ENCODE assay signal across 9 mouse cellular contexts in genomic region chr5:96163396-96164020, GRCm38 (mm10). TPM values are rescaled to one million over a fixed set of nuclear protein-coding genes. Genes with fewer than 3 reads are reported as not detected.
DNase-seq lines count a peak whose midpoint lies in the region; ATAC-seq and TF ChIP-seq lines count a peak whose summit lies in the region.
"Had no signal": no experiment of that assay in that cellular context is flagged by ENCODE, and none has a peak within 500 bp of the region (broad histone marks: within the 10 kb centered on the region; RNA-seq: fewer than 3 reads in every experiment).

No protein-coding gene starts in this region.

- no peak for TF ChIP-seq CTCF in CH12.LX (conservative IDR thresholded peaks at IDR 0.05 in 1 of 2, IDR thresholded peaks at IDR 0.05 in 1 of 2; ENCODE audit: low read depth in 2 of 2, low read length in 2 of 2)
- TF ChIP-seq CTCF in forebrain, postnatal 0 days (IDR thresholded peaks at IDR 0.05; ENCODE audit: low read depth) = no peak

- TF ChIP-seq EP300 in CH12.LX (IDR thresholded peaks at IDR 0.05; ENCODE audit: low read length) = peak; percentile 82

- peak overlapping the region; percentile 70 for H3K9ac ChIP-seq in heart, embryonic 12.5 days
- peak overlapping the region; percentile 88 for H3K9ac ChIP-seq in CH12.LX (ENCODE audit: insufficient read depth, low read depth)
- peak overlapping the region; percentile 97 for H3K9ac ChIP-seq in forebrain, postnatal 0 days
- peak overlapping the region; percentile 72; the same call in 1 of the 2 replicates for H3K9ac ChIP-seq in midbrain, embryonic 11.5 days (ENCODE audit: low read length)

- no peak for DNase-seq in heart, postnatal 36 days
- DNase-seq in CH12.LX (ENCODE audit: extremely low read depth) = peak; percentile 49
- no peak for DNase-seq in forebrain, postnatal 0 days
- no peak for DNase-seq in midbrain, embryonic 11.5 days (ENCODE audit: low spot score, missing footprints)
- DNase-seq in layer of hippocampus, adult 11-12 months (ENCODE audit: low spot score) = no peak
- DNase-seq in left cerebral cortex, postnatal 25 days (ENCODE audit: low spot score in 2 of 2) = no peak
- no peak for DNase-seq in left cerebral cortex, postnatal 36 days (ENCODE audit: low spot score in 2 of 2)

- TF ChIP-seq RAD21 in CH12.LX (IDR thresholded peaks at IDR 0.05; ENCODE audit: low read depth, low read length) = no peak

- peaks cover 30% of the 10 kb centered on the region for H3K79me2 ChIP-seq in CH12.LX (replicated peaks; ENCODE audit: control insufficient read depth, extremely low read depth, insufficient read depth, poor library complexity, severe bottlenecking)

- intact Hi-C loops in heart, postnatal 36 days (cut with DNase I) = loop anchor here (5.0 to 10.0 kb wide), 3 partner anchors 61 to 189 kb away; no protein-coding TSS in a partner anchor
- intact Hi-C loops in left cerebral cortex, postnatal 25 days (cut with DNase I) = no loop called here
- intact Hi-C loops in left cerebral cortex, postnatal 36 days (cut with DNase I) = loop anchor here (2.0 kb wide), 1 partner anchor 47 kb away; no protein-coding TSS in a partner anchor

- 0 out of 2 replicates have a peak, but pooled peaks cover 5% of the 10 kb centered on the region for H3K9me3 ChIP-seq in heart, embryonic 12.5 days (replicated peaks)
- peaks cover 6% of the 10 kb centered on the region for H3K9me3 ChIP-seq in CH12.LX (replicated peaks; ENCODE audit: low read length)
- no peaks in the 10 kb centered on the region for H3K9me3 ChIP-seq in forebrain, postnatal 0 days (ENCODE audit: low read length)
- H3K9me3 ChIP-seq in midbrain, embryonic 11.5 days (ENCODE audit: control insufficient read depth, low read length) = no peaks in the 10 kb centered on the region

- no peaks in the 10 kb centered on the region for H3K36me3 ChIP-seq in heart, embryonic 12.5 days
- H3K36me3 ChIP-seq in CH12.LX (replicated peaks in 1 of 2; ENCODE audit: control insufficient read depth in 1 of 2, insufficient read depth in 1 of 2, low read length in 1 of 2) = peaks cover 0 to 2% of the 10 kb centered on the region in 2 experiments
- no peaks in the 10 kb centered on the region for H3K36me3 ChIP-seq in forebrain, postnatal 0 days (ENCODE audit: insufficient read depth)
- no peaks in the 10 kb centered on the region for H3K36me3 ChIP-seq in midbrain, embryonic 11.5 days (ENCODE audit: control insufficient read depth, insufficient read depth, low read length)

- H3K27me3 ChIP-seq in heart, embryonic 12.5 days (replicated peaks) = no peaks in the 10 kb centered on the region
- H3K27me3 ChIP-seq in CH12.LX (replicated peaks) = no peaks in the 10 kb centered on the region
- no peaks in the 10 kb centered on the region for H3K27me3 ChIP-seq in forebrain, postnatal 0 days (ENCODE audit: insufficient read depth, low read length)
- H3K27me3 ChIP-seq in midbrain, embryonic 11.5 days (ENCODE audit: control insufficient read depth, insufficient read depth, low read length) = no peaks in the 10 kb centered on the region
- H3K27me3 ChIP-seq: Patski had no signal

- H3K4me2 ChIP-seq in heart, embryonic 12.5 days = peak overlapping the region; percentile 75
- peak overlapping the region; percentile 87 for H3K4me2 ChIP-seq in CH12.LX (ENCODE audit: insufficient read depth, low read depth, poor library complexity, severe bottlenecking)
- peak overlapping the region; percentile 72 for H3K4me2 ChIP-seq in forebrain, postnatal 0 days (ENCODE audit: low read depth)
- peak overlapping the region; percentile 85 for H3K4me2 ChIP-seq in midbrain, embryonic 11.5 days

- 2% methylated on average over 1 of the region's 1 CpGs for WGBS in heart, embryonic 12.5 days
- 0% methylated on average over 1 of the region's 1 CpGs for WGBS in forebrain, postnatal 0 days
- WGBS in midbrain, embryonic 11.5 days = 3% methylated on average over 1 of the region's 1 CpGs

- H3K27ac ChIP-seq in heart, embryonic 12.5 days (ENCODE audit: poor library complexity, severe bottlenecking) = peak overlapping the region; percentile 99
- peak overlapping the region; percentile 99 for H3K27ac ChIP-seq in CH12.LX (ENCODE audit: insufficient read depth, low read depth)
- peak overlapping the region; percentile 99 for H3K27ac ChIP-seq in forebrain, postnatal 0 days (ENCODE audit: low read depth, low read length)
- no peak overlapping the region for H3K27ac ChIP-seq in midbrain, embryonic 11.5 days (ENCODE audit: low read depth, low read length)

- in situ Hi-C loops in CH12.LX (cut with MboI; ENCODE audit: low pct_ligation_motif_present, low pct_unique_long_range_greater_than_20kb, low sequenced_read_pairs) = no loop called here

- dilution Hi-C loops in CH12.LX (cut with MboI; ENCODE audit: extremely low pct_ligation_motif_present, extremely low pct_unique_long_range_greater_than_20kb, low sequenced_read_pairs) = no loop called here

- TF ChIP-seq POLR2A in CH12.LX (IDR thresholded peaks at IDR 0.05; ENCODE audit: low read depth, low read length) = no peak

- peaks cover 14% of the 10 kb centered on the region for H3K4me1 ChIP-seq in heart, embryonic 12.5 days (replicated peaks)
- H3K4me1 ChIP-seq in CH12.LX (ENCODE audit: control insufficient read depth in 1 of 2, insufficient read depth in 2 of 2) = peaks cover 0 to 22% of the 10 kb centered on the region in 2 experiments; a peak in 2 of 4 replicates
- peaks cover 4% of the 10 kb centered on the region for H3K4me1 ChIP-seq in forebrain, postnatal 0 days (ENCODE audit: insufficient read depth)
- peaks cover 9% of the 10 kb centered on the region; the same call in 1 of the 2 replicates for H3K4me1 ChIP-seq in midbrain, embryonic 11.5 days (ENCODE audit: control insufficient read depth, insufficient read depth, low read length)

- ATAC-seq in heart, embryonic 12.5 days (ENCODE audit: insufficient number of reproducible peaks, low FRiP score) = no peak
- no peak for ATAC-seq in forebrain, postnatal 0 days
- no peak for ATAC-seq in midbrain, embryonic 11.5 days (ENCODE audit: low FRiP score)

- peak overlapping the region; percentile 91 for H3K4me3 ChIP-seq in heart, embryonic 12.5 days
- H3K4me3 ChIP-seq in CH12.LX (replicated peaks in 1 of 3; ENCODE audit: low read depth in 2 of 3, low read length in 2 of 3, poor library complexity in 1 of 3) = peak overlapping the region; percentile 74 to 96 (median 87)
- H3K4me3 ChIP-seq in forebrain, postnatal 0 days (ENCODE audit: low read depth, low read length) = peak overlapping the region; percentile 93
- peak overlapping the region; percentile 77 for H3K4me3 ChIP-seq in midbrain, embryonic 11.5 days (ENCODE audit: low read depth, low read length)

TF ChIP-seq in CH12.LX, 34 proteins besides CTCF, POLR2A, EP300 and RAD21 (continues in another document):
- TF ChIP-seq PAX5 (IDR thresholded peaks at IDR 0.05; ENCODE audit: low read length) = no peak
- peak; percentile 88; the same call in 1 of the 2 replicates for TF ChIP-seq MAZ (IDR thresholded peaks at IDR 0.05; ENCODE audit: low read depth, low read length)
- no peak for TF ChIP-seq MXI1 (IDR thresholded peaks at IDR 0.05; ENCODE audit: low read depth, low read length)
- no peak for TF ChIP-seq SMC3 (IDR thresholded peaks at IDR 0.05; ENCODE audit: low read depth, low read length)
- TF ChIP-seq RCOR1 (conservative IDR thresholded peaks at IDR 0.05; ENCODE audit: low read depth, low read length) = 0 out of 2 replicates have a peak, but pooled peaks have one; percentile 34
- TF ChIP-seq MAFK (IDR thresholded peaks at IDR 0.05; ENCODE audit: insufficient replicate concordance, low read length) = 0 out of 2 replicates have a peak, but pooled peaks have one; percentile 40
- 0 out of 2 replicates have a peak, but pooled peaks have one; percentile 18 for TF ChIP-seq SIN3A (IDR thresholded peaks at IDR 0.05; ENCODE audit: low read length)
- peak; percentile 52 for TF ChIP-seq HCFC1 (IDR thresholded peaks at IDR 0.05; ENCODE audit: low read depth, low read length)
- TF ChIP-seq USF1 (IDR thresholded peaks at IDR 0.05; ENCODE audit: low read depth, low read length) = no peak
- peak; percentile 9; the same call in 1 of the 2 replicates for TF ChIP-seq MAX (IDR thresholded peaks at IDR 0.05; ENCODE audit: low read length)
- no peak for TF ChIP-seq GABPA (IDR thresholded peaks at IDR 0.05; ENCODE audit: insufficient replicate concordance, low read depth, low read length)
- no peak for TF ChIP-seq JUN (IDR thresholded peaks at IDR 0.05; ENCODE audit: insufficient read depth, low read depth, low read length)
- TF ChIP-seq ZNF384 (IDR thresholded peaks at IDR 0.05; ENCODE audit: low read depth, low read length) = peak; percentile 99
- no peak for TF ChIP-seq ZKSCAN1 (IDR thresholded peaks at IDR 0.05; ENCODE audit: borderline replicate concordance, low read depth, low read length)
- 0 out of 2 replicates have a peak, but pooled peaks have one; percentile 46 for TF ChIP-seq JUND (conservative IDR thresholded peaks at IDR 0.05; ENCODE audit: low read depth, low read length)
- peak; percentile 89 for TF ChIP-seq IRF4 (IDR thresholded peaks at IDR 0.05; ENCODE audit: low read depth, low read length)
- TF ChIP-seq TBP (conservative IDR thresholded peaks at IDR 0.05; ENCODE audit: low read depth, low read length) = no peak

RNA-seq across cellular contexts. Expression of gene Cnot6l, which starts 0.5 kb away (rescaled TPM):
- 16.8 and 17.6 TPM in 2 replicates for polyA plus RNA-seq in heart, embryonic 12.5 days (2016; fragmentation: Nextera tagmentation; extraction: Ambion mirVana)
- total RNA-seq in heart, postnatal 36 days (2021) = 10 to 100 TPM; 76.6 to 78.7 TPM
- total RNA-seq in CH12.LX (2012; rRNA removed) (19.6 and 23.0 TPM in 2 replicates), CH12.LX (2014; rRNA removed) (23.5 and 28.0 TPM in 2 replicates)
- 33.4 and 40.0 TPM in 2 replicates for polyA plus RNA-seq in CH12.LX (2012; ENCODE audit: insufficient read length, low read depth)
- total RNA-seq in forebrain, postnatal 0 days (2014; rRNA removed) = 22.6 and 24.0 TPM in 2 replicates
- polyA plus RNA-seq in forebrain, postnatal 0 days (2015; fragmentation: Nextera tagmentation; extraction: Ambion mirVana) = 8.3 and 16.2 TPM in 2 replicates
- polyA plus RNA-seq in midbrain, embryonic 11.5 days (2014; fragmentation: Nextera tagmentation; extraction: Ambion mirVana) = 9.1 and 10.6 TPM in 2 replicates
- total RNA-seq in left cerebral cortex, postnatal 25 days (2021) = 10 to 100 TPM; 76.9 to 84.6 TPM
- 10 to 100 TPM; 59.9 to 86.1 TPM for total RNA-seq in left cerebral cortex, postnatal 36 days (2021)

RNA-seq across cellular contexts. Expression of gene Mrpl1, which starts 45.8 kb away (rescaled TPM):
- polyA plus RNA-seq in heart, embryonic 12.5 days (2016; fragmentation: Nextera tagmentation; extraction: Ambion mirVana) = 25.0 and 26.4 TPM in 2 replicates
- 10 to 100 TPM; 28.8 to 32.6 TPM for total RNA-seq in heart, postnatal 36 days (2021)
- total RNA-seq in CH12.LX (2012; rRNA removed) = 31.3 and 36.8 TPM in 2 replicates
- total RNA-seq in CH12.LX (2014; rRNA removed) = 77.6 and 82.2 TPM in 2 replicates
- 44.2 and 53.7 TPM in 2 replicates for polyA plus RNA-seq in CH12.LX (2012; ENCODE audit: insufficient read length, low read depth)
- 14.8 and 21.8 TPM in 2 replicates for total RNA-seq in forebrain, postnatal 0 days (2014; rRNA removed)
- polyA plus RNA-seq in forebrain, postnatal 0 days (2015; fragmentation: Nextera tagmentation; extraction: Ambion mirVana) = 10.9 and 11.8 TPM in 2 replicates
- 22.4 and 26.3 TPM in 2 replicates for polyA plus RNA-seq in midbrain, embryonic 11.5 days (2014; fragmentation: Nextera tagmentation; extraction: Ambion mirVana)
- 10 to 100 TPM; 13.9 to 16.3 TPM for total RNA-seq in left cerebral cortex, postnatal 25 days (2021)
- 10 to 100 TPM; 11.5 to 16.1 TPM for total RNA-seq in left cerebral cortex, postnatal 36 days (2021)
